Mouse (Mus musculus) liver, adult 2 months (tissue): ENCODE measurements at regions not wholly inside any gene's neighbourhood (a gene's known extent, or its start where the extent isn't known, plus 50 kb on each side); places are given as distances from the start of the nearest gene placed in this dataset.

Experiments
- CTCF ChIP-seq: fragments of 200-500 bp; IDR thresholded peaks from 2 replicates; pipeline ENCODE4 v1.5.1; 2011; ENCODE audit warnings: low read depth, low read length, control low read depth
- POLR2A ChIP-seq: fragments of 200-500 bp; IDR thresholded peaks from 2 replicates; pipeline ENCODE4 v1.6.1; 2011; ENCODE audit warnings: low read length, control low read depth; ENCODE audit not compliant: insufficient read depth; ENCODE audit errors: extremely low read depth

DNA sequence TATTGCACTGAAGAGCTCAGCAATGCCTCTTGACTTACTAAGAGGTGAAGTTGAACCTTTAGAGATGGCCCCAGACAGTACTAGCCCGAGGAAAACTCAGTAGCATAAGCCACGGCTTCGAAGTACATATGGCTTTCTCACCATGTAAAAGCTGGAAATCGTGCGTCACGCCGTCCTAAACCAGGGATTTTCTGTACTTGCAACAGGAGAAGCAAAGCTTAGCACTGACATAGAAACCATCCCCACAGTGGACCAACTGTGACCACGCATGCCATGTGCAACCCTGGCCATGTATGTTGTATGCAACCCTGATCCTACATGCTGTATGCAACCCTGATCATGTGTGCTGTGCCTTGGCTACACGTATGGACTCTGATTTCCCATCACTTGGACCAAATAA is 265.0 kb upstream of the Zfp637 start:
- TF ChIP-seq POLR2A = no peak
- TF ChIP-seq CTCF = no peak
